Mouse (Mus musculus) bone marrow macrophage, adult 2 months (primary cell): ENCODE measurements around the gene Cnih1.

Experiments
- CTCF ChIP-seq: IDR thresholded peaks from 2 replicates; pipeline ENCODE4 v1.5.1; 2012; ENCODE audit warnings: low read depth, mild to moderate bottlenecking, low read length, moderate library complexity
- POLR2A ChIP-seq: IDR thresholded peaks from 2 replicates; pipeline ENCODE4 v1.6.1; 2012; ENCODE audit warnings: mild to moderate bottlenecking, low read depth, low read length, borderline replicate concordance

DNA sequence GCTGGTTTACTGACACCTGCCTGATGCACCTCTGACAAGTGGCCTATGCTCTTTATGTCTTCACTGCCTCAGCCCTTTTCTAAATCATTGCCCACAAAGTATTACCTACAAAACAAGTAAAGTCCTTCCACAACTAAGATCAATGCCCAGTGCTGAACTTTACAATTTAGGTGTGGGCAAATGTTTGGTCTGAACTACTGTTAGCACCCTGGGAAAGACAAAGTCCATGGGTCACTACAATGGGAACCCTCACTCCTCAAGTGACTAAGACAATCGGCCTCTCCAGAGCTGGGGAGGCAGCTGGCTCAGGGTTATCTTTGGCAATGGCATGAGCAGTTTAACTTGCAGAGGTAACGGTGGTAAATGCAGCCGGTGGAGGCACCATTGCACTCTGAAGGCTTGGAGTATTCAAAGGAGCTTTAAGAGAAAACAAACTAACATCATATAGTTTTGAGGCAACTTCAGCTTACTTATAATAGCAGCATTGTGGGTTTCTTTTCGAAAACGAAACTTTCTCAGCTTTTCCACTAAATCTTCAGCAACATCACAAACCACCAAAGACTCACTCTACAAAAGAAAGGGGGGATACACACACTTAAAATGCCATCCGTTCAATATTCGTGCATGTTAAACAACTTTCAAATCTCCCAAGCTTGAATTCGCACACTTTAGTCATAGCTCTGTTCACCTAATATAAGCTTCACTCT is 28.9 kb upstream of the Cnih1 start:
- TF ChIP-seq CTCF (no peak), POLR2A (no peak)
